Mouse (Mus musculus) megakaryocyte, embryonic 14.5 days (primary cell): ENCODE results near the gene Gm6592.

Experiments used
- FLI1 ChIP-seq: IDR thresholded peaks from 2 replicates; pipeline ENCODE4 v1.6.1; 2012; ENCODE audit warnings: low read length, inconsistent platforms, mixed read lengths
- GATA1 ChIP-seq: IDR thresholded peaks from 3 replicates; pipeline ENCODE4 v1.6.1; 2012; ENCODE audit warnings: mixed read lengths, low read length, inconsistent platforms, borderline replicate concordance

DNA sequence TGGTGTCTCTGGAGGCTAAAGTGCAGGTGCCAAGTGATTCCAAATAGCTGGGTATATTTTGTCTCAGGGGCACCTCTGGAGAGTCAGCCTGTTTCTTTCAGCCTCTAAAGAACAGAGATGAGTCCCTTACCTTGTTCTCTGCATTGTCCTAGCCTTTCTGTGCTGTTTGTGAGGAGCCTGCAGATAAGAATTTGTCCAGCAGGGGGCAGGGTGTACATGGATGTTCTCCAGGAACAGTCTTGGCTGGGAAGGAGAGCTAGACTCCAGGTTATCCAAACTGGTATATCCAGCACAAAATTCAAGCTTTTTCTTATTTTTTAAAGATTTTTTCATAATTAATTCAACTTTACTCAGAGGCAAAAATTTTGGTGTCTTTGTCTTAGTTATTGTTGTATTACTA, 11.8 kb upstream of the Gm6592 start:
- no peak for TF ChIP-seq FLI1
- TF ChIP-seq GATA1: no peak
